Mouse (Mus musculus): ENCODE data around the gene Bcl7a. TPM values are rescaled to one million over a fixed set of nuclear protein-coding genes. Genes with fewer than 3 reads are reported as not detected.
A peak's percentile ranks its signal among the peaks of the same experiment; 100 is the strongest.

Bcl7a gene
- total RNA-seq, 2 experiments from 2014 or later = 21.0 to 25.3 TPM

GRCm38 (mm10) chr5:123327686-123328085 lies 15.9 kb upstream of the Bcl7a start:
- DNase-seq = no peak

GRCm38 (mm10) chr5:123333566-123333965 lies 10.1 kb upstream of the Bcl7a start:
- no peak for DNase-seq

GRCm38 (mm10) chr5:123336205-123336961 lies 7.3 kb upstream of the Bcl7a start:
- DNase-seq = no peak

- no peak for DNase-seq
These were observed 5.2 kb upstream of the Bcl7a start for GRCm38 (mm10) chr5:123338463-123338862.

- no peak for DNase-seq
These were observed 961 bp downstream of the Bcl7a start for GRCm38 (mm10) chr5:123344628-123344962.

- peak; percentile 65 for DNase-seq
These were observed 1.6 kb downstream of the Bcl7a start for GRCm38 (mm10) chr5:123344963-123345852.

GRCm38 (mm10) chr5:123345853-123346654 lies 2.4 kb downstream of the Bcl7a start:
- DNase-seq = peak; percentile 83

GRCm38 (mm10) chr5:123346701-123347270 lies 3.2 kb downstream of the Bcl7a start:
- no peak for DNase-seq

GRCm38 (mm10) chr5:123347985-123348384 lies 4.4 kb downstream of the Bcl7a start:
- no peak for DNase-seq

GRCm38 (mm10) chr5:123350386-123350785 lies 6.8 kb downstream of the Bcl7a start:
- peak; percentile 44 for DNase-seq

- DNase-seq = no peak
These were observed 12.3 kb downstream of the Bcl7a start for GRCm38 (mm10) chr5:123355918-123356317.

- no peak for DNase-seq
These were observed 13.6 kb downstream of the Bcl7a start for GRCm38 (mm10) chr5:123357253-123357652.

- no peak for DNase-seq
These were observed 15.8 kb downstream of the Bcl7a start for GRCm38 (mm10) chr5:123359431-123359830.

- no peak for DNase-seq
These were observed 19.3 kb downstream of the Bcl7a start for GRCm38 (mm10) chr5:123362911-123363310.

- peak; percentile 36 for DNase-seq
These were observed 20.8 kb downstream of the Bcl7a start for GRCm38 (mm10) chr5:123364302-123364971.

- peak; percentile 46 for DNase-seq
These were observed 25.3 kb downstream of the Bcl7a start for GRCm38 (mm10) chr5:123368869-123369488.

- DNase-seq = no peak
These were observed 26.4 kb downstream of the Bcl7a start for GRCm38 (mm10) chr5:123370049-123370448.

GRCm38 (mm10) chr5:123375262-123375661 lies 31.6 kb downstream of the Bcl7a start:
- DNase-seq = no peak

- no peak for DNase-seq
These were observed 32.3 kb downstream of the Bcl7a start for GRCm38 (mm10) chr5:123375793-123376452.

GRCm38 (mm10) chr5:123376569-123376968 lies 32.9 kb downstream of the Bcl7a start:
- DNase-seq = peak; percentile 68

Measured in gastrocnemius, postnatal 10 days (tissue).